In genomic region chr10:77926140-77926539, GRCm38 (mm10) we compare ENCODE assay signal across 8 mouse cellular contexts. TPM values are rescaled to one million over a fixed set of nuclear protein-coding genes. Genes with fewer than 3 reads are reported as not detected.
A peak's percentile ranks its signal among the peaks of the same experiment; 100 is the strongest.
DNase-seq lines count a peak whose midpoint lies in the region; ATAC-seq lines count a peak whose summit lies in the region.

No protein-coding gene starts in this region.

- ATAC-seq in monocyte, adult 5-6 weeks (replicated peaks; ENCODE audit: insufficient number of reproducible peaks, low FRiP score, low TSS enrichment, poor library complexity, severe bottlenecking), result no peak

- intact Hi-C loops in heart, postnatal 10 days (cut with DNase I), result no loop called here
- intact Hi-C loops in left cerebral cortex, postnatal 4 days (cut with DNase I), result no loop called here

- DNase-seq in left cerebral cortex, adult 18-20 months (ENCODE audit: low spot score in 2 of 2), result peak; percentile 53 to 65
- DNase-seq in left cerebral cortex, adult 11 months (ENCODE audit: low spot score), result no peak
- DNase-seq in Muller cell, postnatal 12 days (ENCODE audit: inconsistent ontology term), result peak; percentile 9
- DNase-seq in c-Kit-positive CD71-negative TER-119-negative erythroid progenitor cells, embryonic 14.5 days (ENCODE audit: low read depth), result peak; percentile 39
- DNase-seq in heart, postnatal 10 days, result peak; percentile 37 to 66
- DNase-seq in left cerebral cortex, postnatal 4 days, result peak; percentile 54
- peak; percentile 63 for DNase-seq in right cerebral cortex, postnatal 14 days

RNA-seq across cellular contexts. Expression of gene Lrrc3, which starts 23.8 kb away (rescaled TPM):
- total RNA-seq in left cerebral cortex, adult 18-20 months (2021), result 10 to 100 TPM in 1 of 2 experiments, 1 to 10 TPM in 1; 9.8 to 10.1 TPM
- total RNA-seq in heart, postnatal 10 days (2021), result 1 to 10 TPM; 1.3 to 1.9 TPM
- total RNA-seq in left cerebral cortex, postnatal 4 days (2021), result 10 to 100 TPM; 38.5 to 39.1 TPM
- not detected in 3 replicates for total RNA-seq in monocyte, adult 5-6 weeks (2017)

RNA-seq across cellular contexts. Expression of gene Trpm2, which starts 44.2 kb away (rescaled TPM):
- 10 to 100 TPM; 47.5 to 51.9 TPM for total RNA-seq in left cerebral cortex, adult 18-20 months (2021)
- total RNA-seq in heart, postnatal 10 days (2021), result under 1 TPM; 0.14 to 0.40 TPM
- total RNA-seq in left cerebral cortex, postnatal 4 days (2021), result 10 to 100 TPM; 14.1 to 22.9 TPM
- 27.0 to 37.5 TPM (median 35.8 TPM) in 3 replicates for total RNA-seq in monocyte, adult 5-6 weeks (2017)

RNA-seq across cellular contexts. Expression of gene 1810043G02Rik, which starts 52.2 kb away (rescaled TPM):
- total RNA-seq in left cerebral cortex, adult 18-20 months (2021), result 10 to 100 TPM; 33.9 to 36.1 TPM
- total RNA-seq in heart, postnatal 10 days (2021), result 1 to 10 TPM; 7.9 to 9.3 TPM
- total RNA-seq in left cerebral cortex, postnatal 4 days (2021), result 10 to 100 TPM; 28.9 to 35.3 TPM
- 4.8 to 8.2 TPM (median 5.5 TPM) in 3 replicates for total RNA-seq in monocyte, adult 5-6 weeks (2017)

Comparison
In these comparisons a context has a peak if more than half of its experiments do, and no peak if none do; other contexts are left out.
1. RNA of gene Trpm2, which starts 44.2 kb away (total RNA-seq): 47.5 to 51.9 TPM in left cerebral cortex, adult 18-20 months, 27.0 to 37.5 TPM in monocyte, adult 5-6 weeks and 14.1 to 22.9 TPM in left cerebral cortex, postnatal 4 days; 0.14 to 0.40 TPM in heart, postnatal 10 days; every median in the first group is over 10 times any median in the second.